Mouse (Mus musculus): Measurements from ENCODE around the gene Shld1. TPM values are rescaled to one million over a fixed set of nuclear protein-coding genes. Genes with fewer than 3 reads are reported as not detected.
A peak's percentile ranks its signal among the peaks of the same experiment; 100 is the strongest.

Gene Shld1
- total and polyA plus RNA-seq, 2 experiments: 8.7 to 14.1 TPM

GRCm38 (mm10) chr2:132657186-132657585 lies 29.5 kb upstream of the Shld1 start:
- peaks cover 11% of the 10 kb centered on the region; the same call in 1 of the 2 replicates for H3K4me1 ChIP-seq (ENCODE audit: control insufficient read depth, insufficient read depth, low read length)
- no peaks in the 10 kb centered on the region; the same call in 1 of the 2 replicates for H3K79me2 ChIP-seq (ENCODE audit: control insufficient read depth, insufficient read depth, low read length)
- H3K27me3 ChIP-seq (ENCODE audit: control insufficient read depth, insufficient read depth, low read length): no peaks in the 10 kb centered on the region
- DNase-seq (ENCODE audit: extremely low read depth, low read depth, low spot score): peak; percentile 99
- H3K36me3 ChIP-seq (ENCODE audit: control insufficient read depth, insufficient read depth, low read length): no peaks in the 10 kb centered on the region
- 10% methylated on average over 2 of the region's 2 CpGs for WGBS
- no peak overlapping the region for H3K9ac ChIP-seq (ENCODE audit: low read depth, low read length)
- no peak overlapping the region for H3K4me3 ChIP-seq (ENCODE audit: insufficient read depth, low read depth, low read length)
- peak overlapping the region; percentile 87 for H3K27ac ChIP-seq (replicated peaks; ENCODE audit: insufficient read depth, low read depth, low read length)
- TF ChIP-seq CTCF (IDR thresholded peaks at IDR 0.05; ENCODE audit: low read depth, low read length): no peak
- no peak for TF ChIP-seq POLR2A (IDR thresholded peaks at IDR 0.05; ENCODE audit: extremely low read depth, insufficient read depth, low read length)

- no peaks in the 10 kb centered on the region for H3K36me3 ChIP-seq (ENCODE audit: control insufficient read depth, insufficient read depth, low read length)
- H3K9ac ChIP-seq (ENCODE audit: low read depth, low read length): no peak overlapping the region
- 68% methylated on average over 9 of the region's 9 CpGs for WGBS
- no peaks in the 10 kb centered on the region for H3K27me3 ChIP-seq (ENCODE audit: control insufficient read depth, insufficient read depth, low read length)
- peak; percentile 61 for DNase-seq (ENCODE audit: extremely low read depth, low read depth, low spot score)
- peaks cover 11% of the 10 kb centered on the region; the same call in 1 of the 2 replicates for H3K4me1 ChIP-seq (ENCODE audit: control insufficient read depth, insufficient read depth, low read length)
- H3K4me3 ChIP-seq (ENCODE audit: insufficient read depth, low read depth, low read length): no peak overlapping the region
- H3K79me2 ChIP-seq (ENCODE audit: control insufficient read depth, insufficient read depth, low read length): no peaks in the 10 kb centered on the region; the same call in 1 of the 2 replicates
- no peak for TF ChIP-seq POLR2A (IDR thresholded peaks at IDR 0.05; ENCODE audit: extremely low read depth, insufficient read depth, low read length)
- peak overlapping the region; percentile 34; the same call in 1 of the 2 replicates for H3K27ac ChIP-seq (replicated peaks; ENCODE audit: insufficient read depth, low read depth, low read length)
Measured at GRCm38 (mm10) chr2:132658412-132659120, 28.2 kb upstream of the Shld1 start.

GRCm38 (mm10) chr2:132669091-132669490 lies 17.6 kb upstream of the Shld1 start:
- no peak for TF ChIP-seq POLR2A (IDR thresholded peaks at IDR 0.05; ENCODE audit: extremely low read depth, insufficient read depth, low read length)
- TF ChIP-seq CTCF (IDR thresholded peaks at IDR 0.05; ENCODE audit: low read depth, low read length): no peak
- no peak overlapping the region for H3K9ac ChIP-seq (ENCODE audit: low read depth, low read length)
- H3K27ac ChIP-seq (replicated peaks; ENCODE audit: insufficient read depth, low read depth, low read length): no peak overlapping the region
- H3K4me3 ChIP-seq (ENCODE audit: insufficient read depth, low read depth, low read length): no peak overlapping the region
- H3K4me1 ChIP-seq (ENCODE audit: control insufficient read depth, insufficient read depth, low read length): no peaks in the 10 kb centered on the region
- DNase-seq (ENCODE audit: extremely low read depth, low read depth, low spot score): no peak
- H3K27me3 ChIP-seq (ENCODE audit: control insufficient read depth, insufficient read depth, low read length): no peaks in the 10 kb centered on the region
- no peaks in the 10 kb centered on the region for H3K36me3 ChIP-seq (ENCODE audit: control insufficient read depth, insufficient read depth, low read length)
- no peaks in the 10 kb centered on the region for H3K79me2 ChIP-seq (ENCODE audit: control insufficient read depth, insufficient read depth, low read length)
- WGBS: 81% methylated on average over 6 of the region's 6 CpGs

- no peak overlapping the region for H3K9ac ChIP-seq (ENCODE audit: low read depth, low read length)
- no peak for TF ChIP-seq POLR2A (IDR thresholded peaks at IDR 0.05; ENCODE audit: extremely low read depth, insufficient read depth, low read length)
- no peak for DNase-seq (ENCODE audit: extremely low read depth, low read depth, low spot score)
- WGBS: 79% methylated on average over 4 of the region's 4 CpGs
- no peaks in the 10 kb centered on the region for H3K79me2 ChIP-seq (ENCODE audit: control insufficient read depth, insufficient read depth, low read length)
- H3K4me3 ChIP-seq (ENCODE audit: insufficient read depth, low read depth, low read length): no peak overlapping the region
- H3K27me3 ChIP-seq (ENCODE audit: control insufficient read depth, insufficient read depth, low read length): no peaks in the 10 kb centered on the region
- H3K4me1 ChIP-seq (ENCODE audit: control insufficient read depth, insufficient read depth, low read length): no peaks in the 10 kb centered on the region
- no peaks in the 10 kb centered on the region for H3K36me3 ChIP-seq (ENCODE audit: control insufficient read depth, insufficient read depth, low read length)
- H3K27ac ChIP-seq (replicated peaks; ENCODE audit: insufficient read depth, low read depth, low read length): no peak overlapping the region
Measured at GRCm38 (mm10) chr2:132670290-132670689, 16.4 kb upstream of the Shld1 start.

GRCm38 (mm10) chr2:132672121-132672520 lies 14.6 kb upstream of the Shld1 start:
- Histone ChIP-seq H3K79me2 (ENCODE audit: control insufficient read depth, insufficient read depth, low read length) (no peaks in the 10 kb centered on the region), H3K9ac (ENCODE audit: low read depth, low read length) (no peak overlapping the region), H3K4me1 (ENCODE audit: control insufficient read depth, insufficient read depth, low read length) (no peaks in the 10 kb centered on the region; the same call in 1 of the 2 replicates), H3K4me3 (ENCODE audit: insufficient read depth, low read depth, low read length) (no peak overlapping the region), H3K36me3 (ENCODE audit: control insufficient read depth, insufficient read depth, low read length) (no peaks in the 10 kb centered on the region), H3K27me3 (ENCODE audit: control insufficient read depth, insufficient read depth, low read length) (no peaks in the 10 kb centered on the region), H3K27ac (replicated peaks; ENCODE audit: insufficient read depth, low read depth, low read length) (no peak overlapping the region)
- WGBS: 93% methylated on average over 3 of the region's 3 CpGs
- TF ChIP-seq POLR2A (IDR thresholded peaks at IDR 0.05; ENCODE audit: extremely low read depth, insufficient read depth, low read length) (no peak), CTCF (IDR thresholded peaks at IDR 0.05; ENCODE audit: low read depth, low read length) (no peak)
- DNase-seq (ENCODE audit: extremely low read depth, low read depth, low spot score): no peak

GRCm38 (mm10) chr2:132676111-132676510 lies 10.6 kb upstream of the Shld1 start:
- Histone ChIP-seq H3K4me1 (ENCODE audit: control insufficient read depth, insufficient read depth, low read length) (peaks cover 3% of the 10 kb centered on the region; the same call in 1 of the 2 replicates), H3K36me3 (ENCODE audit: control insufficient read depth, insufficient read depth, low read length) (no peaks in the 10 kb centered on the region), H3K9ac (ENCODE audit: low read depth, low read length) (no peak overlapping the region), H3K4me3 (ENCODE audit: insufficient read depth, low read depth, low read length) (no peak overlapping the region), H3K27me3 (ENCODE audit: control insufficient read depth, insufficient read depth, low read length) (no peaks in the 10 kb centered on the region), H3K27ac (replicated peaks; ENCODE audit: insufficient read depth, low read depth, low read length) (peak overlapping the region; percentile 43), H3K79me2 (ENCODE audit: control insufficient read depth, insufficient read depth, low read length) (no peaks in the 10 kb centered on the region)
- no peak for TF ChIP-seq CTCF (IDR thresholded peaks at IDR 0.05; ENCODE audit: low read depth, low read length)
- no peak for TF ChIP-seq POLR2A (IDR thresholded peaks at IDR 0.05; ENCODE audit: extremely low read depth, insufficient read depth, low read length)
- DNase-seq (ENCODE audit: extremely low read depth, low read depth, low spot score): peak; percentile 74
- 24% methylated on average over 4 of the region's 4 CpGs for WGBS
